Mouse (Mus musculus) c-Kit-positive CD71-negative TER-119-negative erythroid progenitor cells, embryonic 14.5 days (primary cell): Measurements from ENCODE around the gene Rab35.

ENCODE experiments used
- DNase-seq: peaks from one replicate; pipeline ENCODE4 v3.0.0-alpha.2; 2013; ENCODE audit warnings: low read depth

Rab35 gene

GRCm38 (mm10) chr5:115649699-115650098 is 18.0 kb downstream of the Rab35 start:
- no peak for DNase-seq

GRCm38 (mm10) chr5:115650885-115651284 is 19.2 kb downstream of the Rab35 start:
- DNase-seq: no peak

GRCm38 (mm10) chr5:115651821-115652220 is 20.1 kb downstream of the Rab35 start:
- DNase-seq: no peak

- DNase-seq: peak; percentile 95
Measured at GRCm38 (mm10) chr5:115652681-115653575, 21.2 kb downstream of the Rab35 start.

- DNase-seq: no peak
Measured at GRCm38 (mm10) chr5:115653776-115654175, 22.1 kb downstream of the Rab35 start.

GRCm38 (mm10) chr5:115656677-115657076 is 25.0 kb downstream of the Rab35 start:
- DNase-seq: no peak

- no peak for DNase-seq
Measured at GRCm38 (mm10) chr5:115657234-115657633, 25.5 kb downstream of the Rab35 start.

GRCm38 (mm10) chr5:115658352-115658751 is 26.6 kb downstream of the Rab35 start:
- DNase-seq: no peak

- no peak for DNase-seq
Measured at GRCm38 (mm10) chr5:115662658-115663057, 30.9 kb downstream of the Rab35 start.

- no peak for DNase-seq
Measured at GRCm38 (mm10) chr5:115666366-115667065, 34.8 kb downstream of the Rab35 start.

- no peak for DNase-seq
Measured at GRCm38 (mm10) chr5:115667210-115667609, 35.5 kb downstream of the Rab35 start.

- no peak for DNase-seq
Measured at GRCm38 (mm10) chr5:115667894-115668293, 36.2 kb downstream of the Rab35 start.

GRCm38 (mm10) chr5:115668986-115669385 is 37.3 kb downstream of the Rab35 start:
- DNase-seq: no peak

GRCm38 (mm10) chr5:115669974-115670373 is 38.3 kb downstream of the Rab35 start:
- no peak for DNase-seq

GRCm38 (mm10) chr5:115670406-115670805 is 38.7 kb downstream of the Rab35 start:
- no peak for DNase-seq

- DNase-seq: no peak
Measured at GRCm38 (mm10) chr5:115671846-115672245, 40.1 kb downstream of the Rab35 start.

- DNase-seq: no peak
Measured at GRCm38 (mm10) chr5:115685126-115685525, 53.4 kb downstream of the Rab35 start.

- DNase-seq: no peak
Measured at GRCm38 (mm10) chr5:115686716-115687115, 55.0 kb downstream of the Rab35 start.

- DNase-seq: no peak
Measured at GRCm38 (mm10) chr5:115693271-115693670, 61.6 kb downstream of the Rab35 start.

GRCm38 (mm10) chr5:115695191-115695770 is 63.6 kb downstream of the Rab35 start:
- DNase-seq: no peak

GRCm38 (mm10) chr5:115696811-115697210 is 65.1 kb downstream of the Rab35 start:
- no peak for DNase-seq
